Mouse (Mus musculus): ENCODE measurements around the gene Oaz3. TPM values are rescaled to one million over a fixed set of nuclear protein-coding genes. Genes with fewer than 3 reads are reported as not detected.

Gene Oaz3
- polyA plus RNA-seq, 1 experiment, result 0.15 TPM

DNA sequence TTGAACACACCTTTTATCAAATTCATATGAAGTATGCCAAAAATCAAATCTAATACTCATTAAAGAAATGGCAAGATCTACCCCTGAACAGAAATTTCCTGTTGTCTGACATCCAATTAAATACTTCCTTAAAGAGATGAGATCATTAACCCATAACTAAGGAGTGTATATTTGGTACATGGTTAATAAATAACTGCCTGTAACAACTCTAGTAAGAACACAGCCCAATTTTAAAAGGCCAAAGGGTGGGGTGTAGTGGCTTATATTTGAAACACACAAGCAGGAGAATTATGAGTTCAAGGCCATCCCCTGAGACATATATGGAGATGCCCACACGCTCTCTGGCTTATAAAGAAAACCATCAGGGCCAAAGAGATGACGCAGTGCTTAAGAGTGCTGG, 5.7 kb upstream of the Oaz3 start:
- Histone ChIP-seq H3K4me3 (replicated peaks; ENCODE audit: insufficient read depth, low read depth, low read length) (no peak overlapping the region), H3K27ac (ENCODE audit: insufficient read depth, low read length) (no peak overlapping the region), H3K27me3 (ENCODE audit: control insufficient read depth, insufficient read depth, low read length) (no peaks in the 10 kb centered on the region), H3K4me1 (ENCODE audit: control insufficient read depth, insufficient read depth, low read length) (no peaks in the 10 kb centered on the region; the same call in 1 of the 2 replicates)
- DNase-seq, result no peak
- TF ChIP-seq CTCF (IDR thresholded peaks at IDR 0.05; ENCODE audit: borderline replicate concordance, insufficient read depth, low read depth, low read length), result no peak
- WGBS, result 92% methylated on average over 2 of the region's 2 CpGs

GRCm38 (mm10) chr3:94442951-94443596, 641 bp downstream of the Oaz3 start, which contains the start of gene Mrpl9:
TSS of gene Mrpl9 (plus strand) at chr3:94443318.
- peak; percentile 88; the same call in 1 of the 2 replicates for TF ChIP-seq POLR2A (IDR thresholded peaks at IDR 0.05; ENCODE audit: borderline replicate concordance, insufficient read depth, low read length)
- TF ChIP-seq CTCF (IDR thresholded peaks at IDR 0.05; ENCODE audit: borderline replicate concordance, insufficient read depth, low read depth, low read length), result no peak
- H3K4me1 ChIP-seq (ENCODE audit: control insufficient read depth, insufficient read depth, low read length), result peaks cover 4% of the 10 kb centered on the region; the same call in 1 of the 2 replicates
- H3K27ac ChIP-seq (ENCODE audit: insufficient read depth, low read length), result peak within 1 kb of the TSS; percentile 32; the same call in 1 of the 2 replicates
- no peaks in the 10 kb centered on the region for H3K27me3 ChIP-seq (ENCODE audit: control insufficient read depth, insufficient read depth, low read length)
- 1% methylated on average over 39 of the region's 39 CpGs for WGBS
- peak; percentile 93 to 95 for DNase-seq
- H3K4me3 ChIP-seq (replicated peaks; ENCODE audit: insufficient read depth, low read depth, low read length), result peak within 1 kb of the TSS; percentile 58

GRCm38 (mm10) chr3:94441182-94441581, 2.5 kb downstream of the Oaz3 start:
- no peak overlapping the region for H3K4me3 ChIP-seq (replicated peaks; ENCODE audit: insufficient read depth, low read depth, low read length)
- DNase-seq, result no peak
- H3K4me1 ChIP-seq (ENCODE audit: control insufficient read depth, insufficient read depth, low read length), result peaks cover 4% of the 10 kb centered on the region; the same call in 1 of the 2 replicates
- 42% methylated on average over 3 of the region's 3 CpGs for WGBS
- H3K27ac ChIP-seq (ENCODE audit: insufficient read depth, low read length), result no peak overlapping the region
- TF ChIP-seq POLR2A (IDR thresholded peaks at IDR 0.05; ENCODE audit: borderline replicate concordance, insufficient read depth, low read length), result no peak
- TF ChIP-seq CTCF (IDR thresholded peaks at IDR 0.05; ENCODE audit: borderline replicate concordance, insufficient read depth, low read depth, low read length), result peak; percentile 27; the same call in 1 of the 2 replicates
- H3K27me3 ChIP-seq (ENCODE audit: control insufficient read depth, insufficient read depth, low read length), result no peaks in the 10 kb centered on the region

DNA sequence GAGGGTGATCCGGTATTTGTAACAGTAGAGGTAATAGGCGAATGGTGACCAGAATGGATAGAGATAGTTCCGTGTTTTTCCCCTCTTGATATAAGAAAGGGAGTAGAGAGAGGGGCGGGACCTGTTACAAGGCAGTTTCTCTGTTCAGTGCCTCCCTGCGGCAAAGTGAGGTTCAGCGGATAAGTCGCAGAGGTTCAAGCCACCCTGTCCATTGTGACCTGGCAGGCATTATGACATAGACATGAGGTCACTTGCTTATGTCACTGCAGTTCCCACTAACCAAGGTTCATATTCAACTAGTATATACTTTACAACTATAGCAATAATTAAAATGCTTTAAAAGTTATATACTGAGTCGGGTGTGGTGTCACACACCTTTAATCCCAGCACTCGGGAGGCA, 7.3 kb downstream of the Oaz3 start:
- WGBS, result 85% methylated on average over 9 of the region's 9 CpGs
- no peak for DNase-seq
- Histone ChIP-seq H3K27ac (ENCODE audit: insufficient read depth, low read length) (no peak overlapping the region), H3K4me1 (ENCODE audit: control insufficient read depth, insufficient read depth, low read length) (no peaks in the 10 kb centered on the region), H3K27me3 (ENCODE audit: control insufficient read depth, insufficient read depth, low read length) (no peaks in the 10 kb centered on the region), H3K4me3 (replicated peaks; ENCODE audit: insufficient read depth, low read depth, low read length) (no peak overlapping the region)
- TF ChIP-seq CTCF (IDR thresholded peaks at IDR 0.05; ENCODE audit: borderline replicate concordance, insufficient read depth, low read depth, low read length), result no peak
- TF ChIP-seq POLR2A (IDR thresholded peaks at IDR 0.05; ENCODE audit: borderline replicate concordance, insufficient read depth, low read length), result no peak

- 94% methylated on average over 2 of the region's 2 CpGs for WGBS
- Histone ChIP-seq H3K4me3 (replicated peaks; ENCODE audit: insufficient read depth, low read depth, low read length) (no peak overlapping the region), H3K4me1 (ENCODE audit: control insufficient read depth, insufficient read depth, low read length) (no peaks in the 10 kb centered on the region), H3K27ac (ENCODE audit: insufficient read depth, low read length) (no peak overlapping the region), H3K27me3 (ENCODE audit: control insufficient read depth, insufficient read depth, low read length) (no peaks in the 10 kb centered on the region)
- TF ChIP-seq POLR2A (IDR thresholded peaks at IDR 0.05; ENCODE audit: borderline replicate concordance, insufficient read depth, low read length) (no peak), CTCF (IDR thresholded peaks at IDR 0.05; ENCODE audit: borderline replicate concordance, insufficient read depth, low read depth, low read length) (no peak)
- DNase-seq, result no peak
Measured at GRCm38 (mm10) chr3:94434305-94434704, 9.4 kb downstream of the Oaz3 start.

- H3K4me1 ChIP-seq (ENCODE audit: control insufficient read depth, insufficient read depth, low read length), result no peaks in the 10 kb centered on the region
- H3K27ac ChIP-seq (ENCODE audit: insufficient read depth, low read length), result no peak overlapping the region
- 84% methylated on average over 2 of the region's 2 CpGs for WGBS
- no peak for TF ChIP-seq POLR2A (IDR thresholded peaks at IDR 0.05; ENCODE audit: borderline replicate concordance, insufficient read depth, low read length)
- TF ChIP-seq CTCF (IDR thresholded peaks at IDR 0.05; ENCODE audit: borderline replicate concordance, insufficient read depth, low read depth, low read length), result no peak
- H3K4me3 ChIP-seq (replicated peaks; ENCODE audit: insufficient read depth, low read depth, low read length), result no peak overlapping the region
- DNase-seq, result no peak
- H3K27me3 ChIP-seq (ENCODE audit: control insufficient read depth, insufficient read depth, low read length), result no peaks in the 10 kb centered on the region
Measured at GRCm38 (mm10) chr3:94430980-94431379, 12.7 kb downstream of the Oaz3 start.

- Histone ChIP-seq H3K4me1 (ENCODE audit: control insufficient read depth, insufficient read depth, low read length) (no peaks in the 10 kb centered on the region; the same call in 1 of the 2 replicates), H3K4me3 (replicated peaks; ENCODE audit: insufficient read depth, low read depth, low read length) (peak within 1 kb of the TSS; percentile 88), H3K27me3 (ENCODE audit: control insufficient read depth, insufficient read depth, low read length) (no peaks in the 10 kb centered on the region), H3K27ac (ENCODE audit: insufficient read depth, low read length) (peak within 1 kb of the TSS; percentile 63)
- WGBS, result 3% methylated on average over 52 of the region's 52 CpGs
- DNase-seq, result peak; percentile 97 to 99
- no peak for TF ChIP-seq CTCF (IDR thresholded peaks at IDR 0.05; ENCODE audit: borderline replicate concordance, insufficient read depth, low read depth, low read length)
- peak; percentile 88 for TF ChIP-seq POLR2A (IDR thresholded peaks at IDR 0.05; ENCODE audit: borderline replicate concordance, insufficient read depth, low read length)
Measured at GRCm38 (mm10) chr3:94413031-94413679, 30.6 kb downstream of the Oaz3 start, which contains the start of gene Tdrkh. TSS of gene Tdrkh (plus strand) at chr3:94413273.

- Histone ChIP-seq H3K4me3 (replicated peaks; ENCODE audit: insufficient read depth, low read depth, low read length) (peak overlapping the region; percentile 76), H3K27me3 (ENCODE audit: control insufficient read depth, insufficient read depth, low read length) (no peaks in the 10 kb centered on the region), H3K4me1 (ENCODE audit: control insufficient read depth, insufficient read depth, low read length) (no peaks in the 10 kb centered on the region; the same call in 1 of the 2 replicates), H3K27ac (ENCODE audit: insufficient read depth, low read length) (peak overlapping the region; percentile 49)
- under 1% methylated on average over 25 of the region's 25 CpGs for WGBS
- no peak for DNase-seq
- no peak for TF ChIP-seq POLR2A (IDR thresholded peaks at IDR 0.05; ENCODE audit: borderline replicate concordance, insufficient read depth, low read length)
- no peak for TF ChIP-seq CTCF (IDR thresholded peaks at IDR 0.05; ENCODE audit: borderline replicate concordance, insufficient read depth, low read depth, low read length)
Measured at GRCm38 (mm10) chr3:94412530-94412929, 31.2 kb downstream of the Oaz3 start.
